Mouse (Mus musculus) CD4-positive helper T cell, adult 2 months (primary cell): ENCODE measurements at regions not wholly inside any gene's neighbourhood (a gene's known extent, or its start where the extent isn't known, plus 50 kb on each side); places are given as distances from the start of the nearest gene placed in this dataset.
"Not testable (repeated sequence)": the region's sequence is repeated elsewhere in the genome, so short reads cannot be mapped to it uniquely, and the experiment has no call there.

ENCODE experiments used
- DNase-seq: peaks from one replicate; pipeline ENCODE4 v3.0.0-alpha.2; 2012; ENCODE audit warnings: low read depth, missing footprints, low spot score

DNA sequence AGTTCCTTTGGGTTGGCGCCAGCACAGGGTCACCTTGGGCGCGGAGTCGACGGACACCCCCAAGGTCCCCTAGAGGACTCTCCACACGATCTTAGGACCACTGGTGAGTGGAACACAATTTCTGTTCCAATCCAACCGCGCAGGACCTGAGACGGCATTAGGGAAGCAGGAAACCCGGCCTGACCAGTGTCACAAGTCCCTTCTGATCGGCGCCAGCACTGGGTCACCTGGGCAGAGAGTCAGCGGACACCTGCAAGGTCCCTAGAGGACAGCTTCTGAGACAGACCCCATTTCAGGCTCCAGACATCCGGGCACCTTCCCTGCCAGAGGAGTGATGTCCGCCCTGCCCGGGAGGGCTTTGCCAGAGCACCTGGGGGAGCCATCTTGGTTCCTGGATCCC lies 74.2 kb upstream of the Cdh13 start:
- DNase-seq: not testable (repeated sequence)

DNA sequence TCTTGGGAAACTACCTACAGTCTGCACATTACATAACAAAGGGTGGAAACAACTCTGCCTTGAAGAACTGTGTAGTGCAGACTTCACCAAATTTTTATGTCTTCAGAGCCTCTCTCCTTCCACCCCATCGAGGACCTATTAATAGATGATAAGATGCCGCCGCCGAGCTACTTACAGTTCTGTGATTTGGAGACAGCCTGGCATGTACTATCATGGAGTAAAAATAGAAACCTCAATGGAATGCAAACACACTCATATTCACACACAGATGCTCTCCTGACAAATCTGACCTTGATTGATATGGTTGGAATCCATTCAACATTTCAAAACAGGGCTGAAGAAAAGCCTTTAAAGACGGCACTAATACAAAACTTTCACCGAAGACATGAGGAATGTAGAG lies 92.7 kb upstream of the Cdh13 start:
- DNase-seq: no peak

DNA sequence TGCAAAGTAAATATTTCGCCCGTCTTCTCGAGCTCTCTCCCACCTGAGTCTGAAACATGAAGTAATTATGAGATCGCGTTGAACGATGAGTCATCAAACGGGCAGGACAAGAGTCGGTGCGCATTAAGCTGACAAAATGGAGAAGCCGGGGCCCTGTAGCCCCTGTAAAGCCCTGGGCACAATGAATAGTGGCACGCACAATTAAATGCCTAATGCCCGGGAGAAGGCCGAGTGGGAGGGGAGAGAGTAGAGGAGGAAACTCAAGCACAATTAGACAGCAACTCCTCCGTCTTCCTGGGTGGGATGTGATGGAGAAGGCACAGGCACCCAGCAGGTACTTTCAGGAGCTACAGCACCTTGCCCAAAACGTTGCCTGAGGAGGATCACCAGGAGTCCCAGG lies 94.3 kb upstream of the Cdh13 start:
- no peak for DNase-seq

DNA sequence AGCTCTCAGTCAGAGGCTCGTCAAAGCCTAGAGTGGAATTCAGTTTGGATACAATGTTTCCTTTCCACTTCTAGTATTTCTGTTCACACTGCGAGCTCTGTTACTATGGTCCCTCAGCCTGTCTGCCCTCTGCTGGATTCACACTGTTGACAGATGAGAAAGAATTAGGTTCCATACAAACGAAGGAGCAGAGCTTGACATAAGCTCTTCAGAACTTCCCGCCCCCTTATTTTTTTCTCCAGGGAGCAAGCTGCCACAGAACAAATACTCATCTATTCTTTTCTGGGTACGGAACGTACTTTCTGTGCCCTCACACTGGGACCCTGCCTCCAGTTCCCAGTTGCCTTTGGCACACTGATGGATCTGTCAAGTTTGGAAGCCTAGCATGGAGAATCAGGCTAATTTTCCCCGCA lies 114.5 kb upstream of the Cdh13 start:
- DNase-seq: no peak

DNA sequence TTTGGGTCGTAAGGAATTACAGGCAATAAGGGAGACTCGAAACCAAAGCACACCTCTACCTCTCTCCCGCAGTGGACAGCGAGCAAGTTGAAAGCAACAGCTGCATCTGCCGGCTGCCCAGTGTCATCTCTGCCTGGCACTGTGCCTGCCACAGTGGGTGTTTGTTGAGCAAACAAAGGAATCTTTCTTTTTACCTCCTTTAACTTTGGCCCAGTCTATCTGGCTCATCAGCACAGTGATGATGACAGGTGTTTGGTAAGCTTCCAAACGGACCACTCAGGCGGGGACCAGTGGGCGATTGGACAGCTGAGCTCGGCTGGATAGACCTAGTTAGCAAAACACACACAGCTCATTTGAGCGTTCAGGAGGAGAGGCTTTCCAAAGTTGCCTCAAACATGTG lies 121.4 kb upstream of the Cdh13 start:
- no peak for DNase-seq

DNA sequence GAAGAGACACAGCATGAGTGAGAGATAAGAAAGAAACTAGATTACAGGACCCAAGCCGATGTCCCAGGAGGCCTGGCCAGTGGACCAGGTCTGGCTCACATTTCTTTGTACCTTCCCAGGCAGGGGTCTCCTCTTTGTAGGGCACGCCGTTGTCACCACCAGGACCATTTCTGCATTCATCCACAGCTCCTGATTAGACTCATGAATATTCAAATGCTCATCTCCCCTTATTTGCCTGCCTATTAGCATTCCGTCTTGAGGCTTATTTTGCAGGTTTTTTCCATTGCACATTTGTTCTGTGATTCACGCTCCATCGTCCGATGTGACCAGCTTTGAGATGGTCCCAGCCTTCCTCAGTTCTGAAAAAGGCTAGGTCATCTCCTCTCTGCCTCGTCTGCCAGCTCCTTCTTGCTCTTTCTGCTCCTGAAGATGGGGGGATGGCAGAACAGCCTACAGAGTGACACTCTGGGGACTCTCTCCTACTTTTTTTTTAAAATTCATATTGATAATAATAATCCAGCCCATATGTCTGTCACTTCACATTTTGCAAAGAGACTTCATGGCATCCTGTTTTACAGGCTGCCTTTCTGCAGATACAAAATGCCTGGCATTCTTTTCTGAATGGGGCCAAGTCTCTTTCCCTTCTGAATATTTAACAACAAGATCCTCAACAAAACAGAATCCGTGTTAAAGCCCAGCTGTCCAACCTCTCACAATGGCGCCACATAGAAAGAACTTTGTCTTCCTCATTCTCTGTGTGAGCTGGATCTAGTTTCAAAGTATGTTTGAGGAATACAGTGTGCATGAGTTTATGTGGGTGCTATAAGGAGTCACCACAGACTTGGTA lies 136.0 kb upstream of the Cdh13 start:
- DNase-seq: no peak

DNA sequence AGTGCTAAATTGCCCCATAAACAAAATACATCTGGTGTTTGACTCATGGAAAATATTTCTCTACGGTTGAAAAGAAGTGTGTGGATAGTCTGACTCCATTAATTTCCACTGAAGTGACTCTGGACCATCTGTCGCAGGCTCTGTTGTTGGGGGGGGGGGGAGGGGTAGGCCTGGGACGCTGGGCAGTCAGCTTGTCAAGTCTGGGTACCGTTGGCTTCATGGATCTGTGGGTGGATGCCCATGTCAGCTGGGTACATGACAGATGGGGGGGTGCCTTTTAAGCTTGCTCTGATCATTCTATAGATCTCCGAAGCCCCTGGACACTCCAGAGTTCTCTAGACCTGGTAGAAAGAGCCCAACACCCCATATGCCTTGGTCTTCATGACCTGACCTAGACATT lies 139.0 kb upstream of the Cdh13 start:
- no peak for DNase-seq

DNA sequence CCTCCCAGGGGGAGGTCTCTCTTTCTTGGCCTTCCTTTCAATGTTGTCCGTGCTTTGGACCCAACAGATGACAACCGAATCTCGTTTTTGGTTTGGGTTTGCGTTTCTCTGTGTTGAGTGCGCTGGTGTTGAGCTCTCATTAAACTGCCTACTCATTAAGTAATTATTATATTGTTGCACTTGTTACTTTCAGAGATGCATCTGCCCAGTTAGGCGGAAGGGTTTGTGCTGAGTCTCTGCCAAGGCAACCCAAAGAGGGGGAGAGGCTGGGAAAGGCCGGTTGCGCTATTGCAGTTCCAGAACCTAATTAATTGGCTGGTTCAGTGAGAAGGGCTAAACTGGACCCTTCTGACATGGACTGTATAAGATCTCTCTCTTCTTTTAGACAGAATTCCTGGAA lies 141.2 kb upstream of the Cdh13 start:
- no peak for DNase-seq

DNA sequence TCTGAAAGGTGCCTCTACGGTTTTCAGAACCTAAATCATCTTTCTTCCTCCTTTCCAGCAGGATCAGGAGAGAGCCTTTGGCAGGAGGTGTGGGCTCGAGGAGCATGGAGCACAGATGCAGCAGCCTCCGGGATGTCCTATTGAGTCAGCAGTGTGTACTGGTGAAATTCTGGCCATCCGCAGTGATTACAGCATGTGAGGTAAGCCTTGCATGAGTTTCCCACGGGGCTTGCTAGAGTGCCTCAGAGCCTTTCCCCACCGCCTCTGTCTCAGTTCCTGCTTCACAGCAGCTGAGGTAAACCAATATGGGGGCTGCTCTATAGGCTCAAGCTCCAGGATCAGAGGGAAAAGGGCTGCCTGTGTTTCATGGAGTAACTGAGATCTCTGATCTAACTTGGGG lies 143.6 kb upstream of the Cdh13 start:
- no peak for DNase-seq

DNA sequence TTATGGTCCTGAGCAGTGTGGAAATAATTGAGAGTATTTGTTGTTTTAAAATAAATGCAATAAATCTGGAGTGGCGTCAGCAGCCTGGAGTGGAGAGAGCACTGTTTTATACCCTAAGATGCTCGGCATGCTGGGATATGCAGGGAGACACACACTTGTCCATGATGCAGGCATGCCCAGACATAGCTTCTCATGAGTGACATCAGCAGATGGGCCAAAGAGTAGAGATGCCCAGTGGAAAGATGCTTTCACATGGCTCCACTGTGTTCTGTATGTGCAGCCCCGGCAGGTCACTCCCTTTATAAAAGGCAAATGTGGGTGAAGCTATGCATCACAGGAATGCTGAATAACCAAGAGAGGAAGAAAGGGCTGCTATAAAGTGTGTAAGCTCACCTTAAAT lies 145.7 kb upstream of the Cdh13 start:
- no peak for DNase-seq

DNA sequence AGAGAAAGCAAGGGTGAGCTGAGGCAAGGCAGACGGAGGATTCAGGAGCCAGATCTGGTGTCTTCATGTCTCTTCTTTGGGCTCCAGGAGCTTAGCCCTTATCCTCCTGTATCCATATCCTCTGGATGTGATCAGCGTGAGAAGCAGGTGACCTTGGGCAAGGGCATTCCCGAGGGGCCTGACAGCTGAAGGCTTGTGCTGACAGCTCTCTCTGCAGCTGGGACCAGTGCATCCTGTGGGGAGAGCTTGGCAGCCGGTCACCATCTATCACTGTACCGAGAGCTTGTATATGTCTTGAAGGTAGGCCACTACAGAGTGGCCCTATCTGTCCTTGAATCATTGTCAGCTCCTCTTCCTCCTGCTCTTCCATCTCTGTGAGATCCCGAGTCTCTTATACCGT lies 158.5 kb upstream of the Cdh13 start:
- no peak for DNase-seq

DNA sequence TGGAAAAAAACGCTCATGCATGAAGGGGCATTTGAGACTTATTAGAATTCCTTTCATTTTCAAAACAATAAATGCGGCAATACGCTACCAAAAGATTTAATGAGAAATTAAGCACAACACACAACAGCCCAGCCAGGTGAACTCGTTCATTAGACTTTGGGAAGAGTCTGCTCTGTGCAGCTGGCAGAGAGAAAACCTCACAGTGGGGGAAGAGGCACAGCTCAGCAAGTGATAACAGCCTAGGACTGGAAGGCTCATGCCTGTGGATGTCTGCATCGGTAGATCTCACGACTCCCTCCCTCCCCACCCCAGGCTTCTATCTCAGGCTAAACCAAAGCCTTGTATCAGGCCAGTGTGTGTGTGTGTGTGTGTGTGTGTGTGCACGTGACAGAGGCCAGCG lies 169.3 kb upstream of the Cdh13 start:
- DNase-seq: no peak

DNA sequence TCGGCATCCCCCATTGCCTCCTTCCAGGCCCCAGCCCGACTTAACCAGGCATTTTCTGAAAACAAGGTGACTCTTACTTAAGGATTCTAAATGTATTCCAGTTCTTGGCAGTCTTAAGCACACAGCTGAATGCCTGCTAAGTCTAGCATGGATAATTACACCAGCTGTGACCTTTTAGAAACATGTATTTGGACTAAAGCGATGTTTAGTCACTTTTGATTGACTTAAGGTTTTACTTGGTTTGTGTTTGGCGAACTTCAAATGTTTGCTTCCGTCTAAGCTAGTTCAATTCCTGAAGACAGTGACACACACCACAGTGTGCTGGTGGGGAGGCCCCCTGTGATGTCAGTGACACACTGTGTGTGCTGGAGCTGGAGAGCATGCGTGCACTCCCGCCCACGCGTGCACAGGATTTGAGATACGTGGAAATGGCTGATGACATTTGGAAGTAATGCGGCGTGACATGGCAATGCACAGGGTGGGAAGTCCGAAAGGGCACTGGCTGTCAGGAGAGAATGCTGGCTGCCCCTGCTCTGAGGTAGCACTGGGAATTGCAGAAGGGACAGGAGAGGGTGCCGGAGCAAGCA lies 179.0 kb upstream of the Cdh13 start:
- no peak for DNase-seq

DNA sequence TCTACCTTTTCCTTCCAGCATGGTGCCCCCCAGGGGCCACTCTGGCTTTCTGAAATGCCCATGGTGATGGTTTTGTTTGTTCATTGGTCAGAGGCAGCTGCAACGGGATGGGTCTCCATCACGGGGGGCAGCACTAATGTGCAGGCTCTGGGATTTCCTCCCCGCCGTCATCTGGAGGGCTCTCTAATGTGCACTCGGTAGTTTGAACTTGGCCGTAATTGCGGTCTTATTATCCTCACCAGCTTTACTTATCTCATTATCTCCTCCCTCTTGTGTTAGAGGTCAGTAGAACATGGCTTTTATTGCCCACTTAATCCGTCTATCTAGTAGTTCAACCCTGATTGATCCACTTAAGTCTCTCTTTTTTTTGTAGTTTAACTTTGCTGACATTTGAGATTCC lies 182.2 kb upstream of the Cdh13 start:
- no peak for DNase-seq

DNA sequence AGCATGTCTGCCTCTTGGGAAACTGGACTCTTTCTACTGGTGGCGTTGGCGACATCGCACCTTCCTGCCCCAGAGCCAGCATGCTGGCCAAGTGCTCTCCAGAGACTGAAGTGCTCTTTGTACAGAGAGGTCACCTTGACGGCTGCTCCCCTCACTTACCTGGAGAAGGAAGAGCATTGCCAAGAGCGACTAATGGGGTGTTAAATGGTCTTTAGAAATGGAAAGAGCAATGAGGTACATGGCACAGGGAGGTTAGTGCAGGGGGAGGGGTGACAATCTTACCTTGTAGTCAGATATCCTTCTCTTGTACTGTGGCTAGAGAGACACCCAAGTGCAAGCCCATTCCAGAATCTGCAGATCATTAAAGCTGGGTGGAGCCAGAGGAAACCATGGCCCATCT lies 220.8 kb upstream of the Cdh13 start:
- DNase-seq: no peak

DNA sequence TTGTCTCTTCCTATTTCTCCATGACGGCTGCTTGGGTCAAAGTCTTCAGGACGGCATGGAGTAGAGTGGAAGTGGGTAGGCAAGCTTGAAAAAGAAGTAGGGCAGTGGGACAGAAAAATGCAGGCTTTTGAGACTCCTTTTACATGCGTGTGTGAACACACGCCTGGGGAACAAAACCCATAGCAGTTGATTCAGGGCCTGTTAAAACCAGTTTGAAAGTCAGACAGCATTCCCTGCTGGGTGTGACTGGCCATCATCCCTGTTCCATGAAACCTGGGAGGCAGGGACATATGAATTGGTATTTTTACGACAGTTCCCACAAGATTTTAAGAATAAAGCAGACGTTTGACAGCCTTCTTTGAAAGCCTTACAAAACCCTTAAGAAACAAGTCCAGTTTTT lies 226.8 kb upstream of the Cdh13 start:
- no peak for DNase-seq

DNA sequence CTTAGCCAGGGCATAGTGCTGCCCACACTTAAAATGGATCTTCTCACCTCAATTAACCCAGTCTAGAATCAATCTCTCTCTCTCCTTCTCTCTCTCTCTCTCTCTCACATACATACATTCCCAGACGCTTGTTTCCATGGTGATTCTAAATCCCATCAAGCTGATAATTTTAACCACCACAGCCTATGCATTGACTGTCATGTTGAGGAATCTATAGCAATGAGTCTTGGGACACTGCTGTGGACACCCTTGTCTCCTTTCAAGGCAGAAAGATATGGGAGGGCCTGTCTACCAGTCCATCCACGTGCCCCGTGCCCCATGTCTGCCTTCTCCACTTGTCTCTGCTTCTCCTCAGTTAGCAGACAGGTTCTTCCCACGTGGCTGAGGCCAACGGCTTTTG lies 228.0 kb upstream of the Cdh13 start:
- no peak for DNase-seq

DNA sequence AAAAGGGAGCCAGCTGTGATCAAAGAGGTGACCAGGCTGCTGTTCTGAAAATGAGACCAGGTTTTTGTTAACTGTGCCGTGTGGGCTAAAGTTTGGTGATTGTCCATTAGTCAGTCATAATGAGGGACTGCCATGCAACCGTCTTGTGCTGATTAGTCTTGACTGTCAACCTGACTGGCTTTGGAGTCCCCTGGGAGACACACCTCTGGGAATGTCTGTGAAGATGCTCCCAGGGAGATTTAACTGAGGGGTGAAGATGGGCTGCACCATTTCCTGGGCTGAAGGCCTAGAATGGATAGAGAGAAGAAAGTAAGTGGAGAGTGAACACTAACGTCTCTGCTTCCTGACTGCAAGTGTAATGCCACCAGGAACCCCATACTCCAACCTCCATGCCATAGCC lies 233.1 kb upstream of the Cdh13 start:
- DNase-seq: no peak

DNA sequence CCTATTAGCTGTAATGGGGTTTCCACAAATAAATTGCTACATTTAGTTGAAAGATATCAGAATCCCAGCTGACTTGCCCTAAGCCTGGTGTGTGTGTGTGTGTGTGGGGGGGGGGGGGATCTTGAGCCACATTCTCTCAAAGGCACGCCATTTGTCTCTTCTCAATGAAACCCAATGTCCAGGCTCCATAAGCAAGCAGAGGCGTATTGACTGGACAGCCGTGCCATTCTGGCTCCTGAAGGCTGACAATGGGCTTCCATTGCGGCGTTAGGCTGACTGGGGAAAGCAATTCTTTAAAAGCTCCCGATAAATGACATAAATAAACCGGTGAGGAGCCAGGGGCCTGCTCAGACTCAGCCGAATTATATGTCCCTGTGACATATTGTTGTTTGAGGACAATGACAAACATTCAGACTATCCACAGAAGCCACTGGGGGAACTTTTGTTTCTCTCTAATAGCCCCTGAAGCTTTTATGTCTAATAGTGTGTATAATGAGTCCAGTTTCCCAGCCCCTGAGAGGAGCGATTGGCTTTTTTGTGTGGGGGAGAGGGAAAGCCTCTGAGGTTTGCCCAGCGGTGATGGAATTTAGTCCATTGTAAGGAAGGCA lies 240.6 kb upstream of the Mphosph6 start:
- no peak for DNase-seq

DNA sequence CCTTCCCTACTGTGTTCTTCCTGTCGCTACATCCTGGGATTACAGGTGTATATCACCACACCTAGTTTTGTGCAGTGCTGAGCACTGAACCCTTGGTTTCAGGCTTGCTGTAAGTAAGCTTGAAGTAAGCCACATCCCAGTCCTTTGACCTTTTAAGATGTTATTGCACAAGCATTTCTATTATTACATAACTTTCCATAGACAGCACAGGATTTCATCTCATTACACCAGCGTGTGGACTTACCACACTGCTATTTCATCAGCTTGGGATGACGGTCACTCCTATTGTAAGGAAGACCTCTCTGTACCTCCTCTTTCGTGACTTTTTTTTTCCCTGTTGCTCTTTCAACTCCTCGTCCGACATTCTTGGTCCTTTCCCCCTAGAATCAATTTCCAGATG lies 239.5 kb upstream of the Mphosph6 start:
- DNase-seq: no peak

DNA sequence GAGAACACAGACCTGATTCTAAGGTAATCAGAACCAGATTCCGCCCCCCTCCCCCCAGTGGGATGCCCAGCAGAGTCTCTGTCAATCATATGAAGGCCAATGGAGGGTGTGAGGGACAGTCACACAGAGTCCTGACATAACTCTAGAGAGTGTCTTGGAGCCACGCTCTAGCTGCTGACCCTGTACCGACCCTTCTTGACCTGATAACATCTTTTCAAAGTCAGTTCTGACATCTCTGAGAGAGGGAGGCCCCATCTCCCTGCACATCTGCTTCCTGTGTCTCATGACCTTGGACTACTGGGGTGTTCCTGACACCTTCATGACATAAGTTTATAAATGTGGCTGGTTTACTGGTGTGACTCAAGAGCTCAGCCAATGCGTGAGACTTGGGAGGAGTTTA lies 236.1 kb upstream of the Mphosph6 start:
- DNase-seq: no peak

DNA sequence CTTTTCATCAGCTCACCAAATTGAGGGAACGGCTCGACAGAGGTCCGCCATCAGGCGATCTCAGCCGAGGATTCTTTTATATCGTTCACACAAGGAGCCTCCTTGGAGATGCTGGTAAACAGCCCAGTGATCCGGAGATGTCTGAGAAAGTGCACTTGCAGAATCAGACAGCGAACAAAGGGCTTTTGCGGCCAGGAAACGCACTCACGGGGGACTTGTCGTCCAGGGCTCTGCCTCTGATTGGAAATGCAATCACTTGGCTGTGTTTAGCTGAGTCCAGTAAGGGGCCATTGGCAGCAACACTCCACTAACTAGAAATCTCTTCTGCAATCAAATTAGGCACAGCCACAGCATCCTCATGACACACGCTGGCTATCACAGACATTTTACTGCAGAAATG lies 232.3 kb upstream of the Mphosph6 start:
- DNase-seq: no peak

DNA sequence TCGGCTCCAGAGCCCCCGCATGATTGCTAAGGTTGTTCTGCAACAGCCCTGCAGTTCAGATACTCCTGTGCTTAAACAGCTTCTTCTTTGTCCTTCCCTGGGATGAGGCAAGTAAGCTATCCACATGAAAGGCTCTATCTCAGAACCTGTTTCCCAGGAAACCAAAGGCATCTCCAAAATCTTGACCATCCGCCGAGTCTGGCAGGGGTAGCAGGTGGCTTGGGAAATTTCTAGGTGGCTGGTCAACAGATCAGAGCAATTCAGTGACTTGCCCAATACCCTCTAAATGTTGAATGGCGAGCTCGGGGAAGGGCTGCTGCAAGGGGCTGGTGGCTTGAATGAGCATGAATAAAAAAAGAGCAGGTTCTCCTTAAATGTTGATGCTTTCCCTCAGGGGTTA lies 229.7 kb upstream of the Mphosph6 start:
- no peak for DNase-seq
